In the genomic region with DNA sequence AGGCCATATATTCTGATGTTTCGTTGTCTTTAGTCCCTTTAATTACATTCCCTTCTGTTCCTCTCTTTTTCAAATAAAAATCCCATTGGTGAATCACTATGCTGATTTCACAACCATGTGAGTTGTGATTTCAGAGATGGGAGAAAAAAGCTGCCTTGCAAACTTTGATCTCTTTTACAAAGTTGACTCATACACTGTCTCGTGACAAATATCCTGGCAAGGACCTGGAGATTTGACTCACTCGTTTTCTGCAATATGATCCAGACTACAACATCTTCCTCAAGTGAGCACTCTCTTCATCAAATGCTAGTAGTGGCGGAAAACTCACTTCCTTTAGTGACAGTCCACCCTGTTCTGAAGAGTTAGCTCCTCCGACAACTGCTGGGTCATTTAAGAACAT, we compare ENCODE assay signal across 18 mouse cellular contexts. TPM values are rescaled to one million over a fixed set of nuclear protein-coding genes. Genes with fewer than 3 reads are reported as not detected.
A peak's percentile ranks its signal among the peaks of the same experiment; 100 is the strongest.
DNase-seq lines count a peak whose midpoint lies in the region; ATAC-seq and TF ChIP-seq lines count a peak whose summit lies in the region.
"Had no signal": no experiment of that assay in that cellular context is flagged by ENCODE, and none has a peak within 500 bp of the region (broad histone marks: within the 10 kb centered on the region; RNA-seq: fewer than 3 reads in every experiment).

No protein-coding gene starts in this region.

- peak; percentile 53; the same call in 1 of the 2 replicates for ATAC-seq in lung, postnatal 0 days

- no peaks in the 10 kb centered on the region for H3K79me2 ChIP-seq in macrophage (ENCODE audit: inconsistent target)

- H3K9me3 ChIP-seq in lung, postnatal 0 days (ENCODE audit: low read length), result no peaks in the 10 kb centered on the region
- H3K9me3 ChIP-seq: embryonic facial prominence, embryonic 12.5 days; forebrain, embryonic 12.5 days; liver, embryonic 15.5 days had no signal

- no peaks in the 10 kb centered on the region for H3K36me3 ChIP-seq in lung, postnatal 0 days (ENCODE audit: insufficient read depth, low read length)
- H3K36me3 ChIP-seq in macrophage (ENCODE audit: inconsistent target), result no peaks in the 10 kb centered on the region
- H3K36me3 ChIP-seq: embryonic facial prominence, embryonic 12.5 days; forebrain, embryonic 12.5 days; liver, embryonic 15.5 days had no signal

- 0 out of 2 replicates have a peak, but pooled peaks have one; percentile 16 for TF ChIP-seq EP300 in lung, postnatal 0 days (IDR thresholded peaks at IDR 0.05)

- WGBS in lung, postnatal 0 days, result 46% methylated on average over 5 of the region's 5 CpGs
- 23% methylated on average over 5 of the region's 5 CpGs for WGBS in macrophage (ENCODE audit: missing documents)

- no peak overlapping the region for H3K27ac ChIP-seq in lung, postnatal 0 days (ENCODE audit: low read length)
- H3K27ac ChIP-seq in bone marrow macrophage, adult 2 months (ENCODE audit: insufficient read depth, low read depth, low read length), result peak overlapping the region; percentile 90
- peak overlapping the region; percentile 84 for H3K27ac ChIP-seq in macrophage
- H3K27ac ChIP-seq: embryonic facial prominence, embryonic 12.5 days; forebrain, embryonic 12.5 days; gastrocnemius, adult 2 months; liver, embryonic 15.5 days had no signal

- no peaks in the 10 kb centered on the region for H3K4me1 ChIP-seq in lung, postnatal 0 days (ENCODE audit: insufficient read depth, low read depth, low read length)
- H3K4me1 ChIP-seq in bone marrow macrophage, adult 2 months (ENCODE audit: control insufficient read depth, insufficient read depth, low read length), result peaks cover 22% of the 10 kb centered on the region
- H3K4me1 ChIP-seq: embryonic facial prominence, embryonic 12.5 days; forebrain, embryonic 12.5 days had no signal

- no peak overlapping the region for H3K4me3 ChIP-seq in lung, postnatal 0 days (ENCODE audit: low read depth, low read length)
- H3K4me3 ChIP-seq in bone marrow macrophage, adult 2 months (ENCODE audit: insufficient read depth, low read length), result peak overlapping the region; percentile 21
- H3K4me3 ChIP-seq in macrophage (ENCODE audit: inconsistent target), result no peak overlapping the region
- H3K4me3 ChIP-seq: embryonic facial prominence, embryonic 12.5 days; forebrain, embryonic 12.5 days; gastrocnemius, adult 2 months; liver, embryonic 15.5 days had no signal

- no peak for TF ChIP-seq POLR2A in bone marrow macrophage, adult 2 months (IDR thresholded peaks at IDR 0.05; ENCODE audit: borderline replicate concordance, low read depth, low read length)

- H3K27me3 ChIP-seq in lung, postnatal 0 days (replicated peaks; ENCODE audit: insufficient read depth, low read length), result no peaks in the 10 kb centered on the region
- H3K27me3 ChIP-seq: embryonic facial prominence, embryonic 12.5 days; forebrain, embryonic 12.5 days; liver, embryonic 15.5 days had no signal

- TF ChIP-seq CTCF in lung, postnatal 0 days (IDR thresholded peaks at IDR 0.05), result no peak
- TF ChIP-seq CTCF in bone marrow macrophage, adult 2 months (IDR thresholded peaks at IDR 0.05; ENCODE audit: low read depth, low read length), result no peak

- DNase-seq in lung, postnatal 0 days (ENCODE audit: low spot score), result peak; percentile 57
- DNase-seq in lung, postnatal 4 days, result no peak
- DNase-seq in Muller cell, postnatal 12 days (ENCODE audit: inconsistent ontology term), result peak; percentile 70
- no peak for DNase-seq in B cell, adult 2 months
- DNase-seq in cerebellum, postnatal 14 days, result no peak
- DNase-seq in cerebellum, postnatal 10 days, result no peak
- DNase-seq: cerebellum, postnatal 25 days; gastrocnemius, adult 2 months; heart, postnatal 36 days; kidney, postnatal 10 days; right cerebral cortex, postnatal 25 days had no signal

- H3K4me2 ChIP-seq in lung, postnatal 0 days (replicated peaks; ENCODE audit: low read depth, low read length), result no peak overlapping the region
- H3K4me2 ChIP-seq: embryonic facial prominence, embryonic 12.5 days; forebrain, embryonic 12.5 days; liver, embryonic 15.5 days; midbrain, embryonic 11.5 days had no signal

- no peak overlapping the region for H3K9ac ChIP-seq in lung, postnatal 0 days (replicated peaks; ENCODE audit: low read depth)
- H3K9ac ChIP-seq: embryonic facial prominence, embryonic 12.5 days; forebrain, embryonic 12.5 days; liver, embryonic 15.5 days had no signal

RNA-seq across cellular contexts. Expression of gene Slc17a8, which starts 21.7 kb away (rescaled TPM):
- 0.05 TPM in 1 of 2 replicates, not detected in the other for polyA plus RNA-seq in lung, postnatal 0 days (2015; fragmentation: Nextera tagmentation; extraction: Ambion mirVana)
- 0.27 and 0.32 TPM in 2 replicates for polyA plus RNA-seq in bone marrow macrophage, adult 2 months (2012; ENCODE audit: insufficient read depth, insufficient read length, missing spikeins)
- total RNA-seq in macrophage (2018; cell fraction: chromatin; rRNA removed), result under 1 TPM in 21 of 26 experiments, not detected in 5; 0.13 to 0.92 (median 0.44) TPM
- total RNA-seq in macrophage (2018; cell fraction: cytosol; rRNA removed), result under 1 TPM; 0.11 to 0.38 (median 0.20) TPM
- under 1 TPM in 25 of 26 experiments, not detected in 1; 0.09 to 0.75 (median 0.30) TPM for total RNA-seq in macrophage (2018; cell fraction: nucleus; rRNA removed)
- polyA plus RNA-seq in macrophage (2018), result 0.08 to 0.33 TPM (median 0.22 TPM) in 3 replicates
- total RNA-seq: gastrocnemius, adult 2 months; heart, postnatal 36 days had no signal
- polyA plus RNA-seq: intestine, embryonic 14.5 days had no signal

Comparison
In these comparisons a context has a peak if more than half of its experiments do, and no peak if none do; other contexts are left out.
1. DNase-seq: peak in lung, postnatal 0 days (single experiment) and Muller cell, postnatal 12 days (single experiment); none in lung, postnatal 4 days (0 of 2), B cell, adult 2 months (0 of 2), cerebellum, postnatal 14 days (0 of 2) and cerebellum, postnatal 10 days (0 of 2).